Mouse (Mus musculus): Measurements from ENCODE around the gene Trpm3. TPM values are rescaled to one million over a fixed set of nuclear protein-coding genes. Genes with fewer than 3 reads are reported as not detected.

The Trpm3 gene
- polyA plus RNA-seq, 1 experiment from 2014 or later: 1.2 TPM

GRCm38 (mm10) chr19:23036782-23037477 lies 898.1 kb downstream of the Trpm3 start:
- H3K4me3 ChIP-seq (ENCODE audit: low read length): no peak overlapping the region
- ATAC-seq (ENCODE audit: low read depth): no peak
- H3K27me3 ChIP-seq (ENCODE audit: control insufficient read depth, insufficient read depth, low read depth, low read length): no peaks in the 10 kb centered on the region
- no peak overlapping the region for H3K4me2 ChIP-seq (ENCODE audit: low read depth, low read length)
- H3K9me3 ChIP-seq (ENCODE audit: control insufficient read depth, low read length): no peaks in the 10 kb centered on the region
- no peaks in the 10 kb centered on the region for H3K36me3 ChIP-seq (ENCODE audit: control insufficient read depth, insufficient read depth, low read length)
- no peak overlapping the region for H3K9ac ChIP-seq (ENCODE audit: low read length)
- H3K27ac ChIP-seq (ENCODE audit: low read length): no peak overlapping the region
- no peaks in the 10 kb centered on the region for H3K4me1 ChIP-seq (replicated peaks; ENCODE audit: control insufficient read depth, insufficient read depth, low read length)
- 55% methylated on average over 11 of the region's 11 CpGs for WGBS

GRCm38 (mm10) chr19:23037499-23037898 lies 898.7 kb downstream of the Trpm3 start:
- Histone ChIP-seq H3K9ac (ENCODE audit: low read length) (no peak overlapping the region), H3K4me3 (ENCODE audit: low read length) (no peak overlapping the region), H3K27ac (ENCODE audit: low read length) (no peak overlapping the region), H3K4me2 (ENCODE audit: low read depth, low read length) (no peak overlapping the region), H3K9me3 (ENCODE audit: control insufficient read depth, low read length) (no peaks in the 10 kb centered on the region), H3K4me1 (replicated peaks; ENCODE audit: control insufficient read depth, insufficient read depth, low read length) (peaks cover 3% of the 10 kb centered on the region; the same call in 1 of the 2 replicates), H3K27me3 (ENCODE audit: control insufficient read depth, insufficient read depth, low read depth, low read length) (no peaks in the 10 kb centered on the region), H3K36me3 (ENCODE audit: control insufficient read depth, insufficient read depth, low read length) (no peaks in the 10 kb centered on the region)
- no peak for ATAC-seq (ENCODE audit: low read depth)
- 74% methylated on average over 14 of the region's 14 CpGs for WGBS

- H3K4me2 ChIP-seq (ENCODE audit: low read depth, low read length): no peak overlapping the region
- H3K9ac ChIP-seq (ENCODE audit: low read length): no peak overlapping the region
- ATAC-seq (ENCODE audit: low read depth): no peak
- no peak overlapping the region for H3K27ac ChIP-seq (ENCODE audit: low read length)
- no peak overlapping the region for H3K4me3 ChIP-seq (ENCODE audit: low read length)
- 83% methylated on average over 2 of the region's 2 CpGs for WGBS
- no peaks in the 10 kb centered on the region for H3K27me3 ChIP-seq (ENCODE audit: control insufficient read depth, insufficient read depth, low read depth, low read length)
- H3K4me1 ChIP-seq (replicated peaks; ENCODE audit: control insufficient read depth, insufficient read depth, low read length): peaks cover 3% of the 10 kb centered on the region; the same call in 1 of the 2 replicates
- no peaks in the 10 kb centered on the region for H3K9me3 ChIP-seq (ENCODE audit: control insufficient read depth, low read length)
- no peaks in the 10 kb centered on the region for H3K36me3 ChIP-seq (ENCODE audit: control insufficient read depth, insufficient read depth, low read length)
Observed at GRCm38 (mm10) chr19:23038321-23038720, 899.5 kb downstream of the Trpm3 start.

GRCm38 (mm10) chr19:23041483-23042167 lies 902.8 kb downstream of the Trpm3 start:
- peaks cover 3% of the 10 kb centered on the region; the same call in 1 of the 2 replicates for H3K4me1 ChIP-seq (replicated peaks; ENCODE audit: control insufficient read depth, insufficient read depth, low read length)
- no peaks in the 10 kb centered on the region for H3K36me3 ChIP-seq (ENCODE audit: control insufficient read depth, insufficient read depth, low read length)
- H3K27ac ChIP-seq (ENCODE audit: low read length): no peak overlapping the region
- no peak overlapping the region for H3K4me3 ChIP-seq (ENCODE audit: low read length)
- no peaks in the 10 kb centered on the region for H3K27me3 ChIP-seq (ENCODE audit: control insufficient read depth, insufficient read depth, low read depth, low read length)
- no peak overlapping the region for H3K4me2 ChIP-seq (ENCODE audit: low read depth, low read length)
- 60% methylated on average over 6 of the region's 6 CpGs for WGBS
- no peak overlapping the region for H3K9ac ChIP-seq (ENCODE audit: low read length)
- no peaks in the 10 kb centered on the region for H3K9me3 ChIP-seq (ENCODE audit: control insufficient read depth, low read length)
- ATAC-seq (ENCODE audit: low read depth): peak; percentile 64

- H3K4me2 ChIP-seq (ENCODE audit: low read depth, low read length): no peak overlapping the region
- H3K9me3 ChIP-seq (ENCODE audit: control insufficient read depth, low read length): no peaks in the 10 kb centered on the region
- WGBS: 47% methylated on average over 6 of the region's 6 CpGs
- H3K27ac ChIP-seq (ENCODE audit: low read length): no peak overlapping the region
- no peaks in the 10 kb centered on the region for H3K36me3 ChIP-seq (ENCODE audit: control insufficient read depth, insufficient read depth, low read length)
- peak; percentile 62 for ATAC-seq (ENCODE audit: low read depth)
- no peaks in the 10 kb centered on the region for H3K27me3 ChIP-seq (ENCODE audit: control insufficient read depth, insufficient read depth, low read depth, low read length)
- no peak overlapping the region for H3K4me3 ChIP-seq (ENCODE audit: low read length)
- H3K4me1 ChIP-seq (replicated peaks; ENCODE audit: control insufficient read depth, insufficient read depth, low read length): peaks cover 3% of the 10 kb centered on the region; the same call in 1 of the 2 replicates
- no peak overlapping the region for H3K9ac ChIP-seq (ENCODE audit: low read length)
Observed at GRCm38 (mm10) chr19:23042168-23042733, 903.4 kb downstream of the Trpm3 start.

- Histone ChIP-seq H3K4me1 (replicated peaks; ENCODE audit: control insufficient read depth, insufficient read depth, low read length) (peaks cover 3% of the 10 kb centered on the region; the same call in 1 of the 2 replicates), H3K9ac (ENCODE audit: low read length) (no peak overlapping the region), H3K9me3 (ENCODE audit: control insufficient read depth, low read length) (no peaks in the 10 kb centered on the region), H3K4me3 (ENCODE audit: low read length) (no peak overlapping the region), H3K4me2 (ENCODE audit: low read depth, low read length) (no peak overlapping the region), H3K36me3 (ENCODE audit: control insufficient read depth, insufficient read depth, low read length) (no peaks in the 10 kb centered on the region), H3K27me3 (ENCODE audit: control insufficient read depth, insufficient read depth, low read depth, low read length) (no peaks in the 10 kb centered on the region), H3K27ac (ENCODE audit: low read length) (no peak overlapping the region)
- no peak for ATAC-seq (ENCODE audit: low read depth)
Observed at GRCm38 (mm10) chr19:23043699-23044098, 904.9 kb downstream of the Trpm3 start.

MicroRNA genes within 50 kb of the gene (microRNA counts, 519-probe panel; counts per million panel counts)
- microRNA mmu-miR-204: 2,880 counts per million, percentile 55 among the panel's probes with 10 or more counts

Small RNA genes lying within 50 kb of the gene (microRNA-seq; reads per million reads assigned to microRNA genes)
- 114 reads per million, percentile 53 among the genes with 10 or more reads in this experiment for gene Mir204

All from lung, embryonic 16.5 days (tissue).